Mouse (Mus musculus): Measurements from ENCODE around the gene Shisa9.

The Shisa9 gene

DNA sequence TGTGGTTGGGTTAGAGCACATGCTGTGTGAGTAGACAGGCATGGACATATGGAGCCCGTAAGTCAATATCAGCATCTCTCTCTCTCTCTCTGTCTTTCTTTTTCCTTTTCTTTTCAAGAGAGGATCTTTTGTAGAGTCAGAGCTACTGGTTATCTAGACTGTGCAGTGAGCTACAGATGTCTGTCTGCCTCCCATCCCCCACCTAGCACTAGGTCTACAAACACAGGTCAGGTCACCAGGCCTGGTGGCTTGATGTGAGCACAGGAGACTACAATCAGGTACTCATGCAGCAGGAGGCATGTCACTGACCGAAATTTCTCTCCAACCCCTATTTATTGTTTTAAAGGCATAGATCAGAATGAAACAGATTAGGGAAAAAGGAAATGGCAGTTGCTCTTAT, 219.1 kb downstream of the Shisa9 start:
- DNase-seq, result no peak

DNA sequence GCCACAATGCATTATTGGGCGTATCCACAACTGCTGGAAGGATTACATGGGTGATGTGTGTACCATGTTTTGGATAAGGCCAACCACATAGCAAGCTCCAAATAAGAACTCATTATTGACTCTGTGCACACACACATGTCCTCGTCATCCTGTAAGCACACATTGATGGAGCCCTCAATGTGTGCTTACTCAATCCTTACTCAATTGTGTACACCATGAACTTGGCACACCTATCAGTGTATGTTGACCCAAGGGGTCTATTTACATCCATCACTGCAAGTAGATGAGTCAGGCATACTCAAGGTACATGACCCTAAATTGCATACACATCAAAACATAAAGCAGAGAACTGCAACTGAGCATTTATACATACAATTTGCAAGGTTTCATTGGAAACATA, 220.5 kb downstream of the Shisa9 start:
- no peak for DNase-seq

DNA sequence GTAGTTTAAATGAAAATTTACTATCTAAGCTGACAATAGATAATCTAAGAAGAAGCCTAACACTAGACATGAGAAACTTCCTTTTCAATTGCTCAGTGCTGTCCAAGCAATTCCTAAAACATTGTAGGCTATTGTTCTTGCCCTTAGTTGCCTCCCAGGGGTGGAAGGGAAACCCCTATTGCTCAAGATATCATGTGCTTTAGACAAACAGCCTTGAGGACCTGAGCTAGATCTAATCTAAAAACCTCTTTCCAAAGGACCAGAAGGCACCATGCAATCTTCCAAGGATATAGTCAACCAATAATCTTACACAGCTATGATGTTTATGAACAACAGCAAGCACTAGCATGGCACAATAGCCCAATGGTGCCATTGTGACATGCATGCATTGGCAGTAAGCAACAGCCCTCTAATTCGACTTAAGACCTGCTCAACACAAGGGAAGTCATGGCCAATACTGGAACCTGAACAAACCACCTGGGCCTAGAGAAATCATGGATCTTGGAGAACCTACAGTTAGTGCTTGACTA, 222.6 kb downstream of the Shisa9 start:
- DNase-seq, result no peak

DNA sequence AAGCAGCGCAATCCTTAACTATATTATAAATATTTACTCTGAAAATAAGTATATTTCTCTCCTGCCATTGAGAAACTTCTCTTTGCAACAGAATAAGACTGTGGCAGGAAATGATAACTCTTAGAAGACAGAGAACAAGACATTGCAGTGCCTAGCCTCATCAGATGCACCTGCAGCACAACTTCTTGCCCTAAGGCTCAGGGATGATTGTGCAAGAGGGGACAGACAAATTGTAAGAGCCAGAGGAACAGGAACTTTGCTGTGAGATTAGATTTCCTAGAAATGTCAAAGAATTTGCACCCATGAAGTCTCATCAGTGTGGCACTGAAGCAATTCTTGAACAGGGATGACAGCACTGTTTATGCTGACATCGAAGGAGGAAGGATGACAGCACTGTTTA, 223.0 kb downstream of the Shisa9 start:
- DNase-seq, result no peak

DNA sequence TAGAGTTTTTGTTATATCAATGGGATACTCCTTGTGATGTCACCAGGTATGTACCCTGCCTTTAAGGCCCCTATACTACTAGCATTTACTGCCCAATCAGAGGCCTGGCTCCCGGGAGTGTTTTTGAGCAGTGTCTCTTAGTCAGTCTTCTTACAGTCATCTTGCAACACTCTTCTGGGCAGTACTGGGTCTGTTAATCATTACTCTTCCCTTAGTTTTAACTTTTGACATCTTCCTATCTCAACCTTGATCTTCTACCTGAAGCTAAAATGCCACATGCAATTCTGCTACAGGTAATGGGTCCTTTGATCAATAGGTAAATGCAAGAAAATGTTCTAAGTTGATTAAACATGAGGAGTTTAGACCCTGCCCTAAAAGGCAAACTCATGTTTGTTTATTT, 225.4 kb downstream of the Shisa9 start:
- DNase-seq, result no peak

DNA sequence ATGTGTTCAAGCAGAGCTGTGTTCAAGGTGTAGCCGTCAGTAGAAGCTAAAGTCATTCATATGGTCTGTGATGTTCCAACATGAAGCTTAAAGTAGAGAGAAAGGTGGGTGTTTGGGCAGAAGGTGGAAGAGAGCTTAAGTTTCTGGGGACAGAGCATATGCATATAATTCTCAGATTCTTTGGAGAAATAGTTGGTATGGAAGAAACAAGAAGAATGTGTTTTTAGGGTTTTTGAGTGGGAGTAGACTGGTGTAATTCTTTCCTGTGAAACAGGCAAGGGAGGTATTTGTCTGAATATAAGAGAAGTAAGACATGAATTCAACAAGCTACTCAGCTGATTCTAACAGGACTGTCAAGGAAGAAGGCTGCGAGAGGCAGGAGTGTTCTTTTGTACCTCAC, 225.9 kb downstream of the Shisa9 start:
- DNase-seq, result no peak

DNA sequence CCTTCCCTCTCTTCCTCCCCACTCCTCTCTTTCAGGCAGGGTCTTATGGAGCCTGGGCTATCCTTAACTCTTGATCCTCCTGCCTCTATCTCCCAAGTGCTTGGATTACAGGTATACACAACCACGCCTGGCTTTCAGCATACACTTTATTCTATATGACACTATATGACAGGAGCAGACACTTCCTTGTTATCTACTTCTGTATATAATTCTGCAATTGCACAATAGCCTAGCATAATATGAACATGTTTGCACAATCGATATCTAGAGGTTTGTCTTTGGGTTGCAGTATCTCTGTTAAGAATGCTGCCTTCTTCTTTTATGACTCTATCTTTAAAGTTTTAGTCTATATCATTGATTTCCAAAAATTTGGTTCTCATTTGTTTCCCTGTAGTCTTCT, 230.1 kb downstream of the Shisa9 start:
- no peak for DNase-seq

DNA sequence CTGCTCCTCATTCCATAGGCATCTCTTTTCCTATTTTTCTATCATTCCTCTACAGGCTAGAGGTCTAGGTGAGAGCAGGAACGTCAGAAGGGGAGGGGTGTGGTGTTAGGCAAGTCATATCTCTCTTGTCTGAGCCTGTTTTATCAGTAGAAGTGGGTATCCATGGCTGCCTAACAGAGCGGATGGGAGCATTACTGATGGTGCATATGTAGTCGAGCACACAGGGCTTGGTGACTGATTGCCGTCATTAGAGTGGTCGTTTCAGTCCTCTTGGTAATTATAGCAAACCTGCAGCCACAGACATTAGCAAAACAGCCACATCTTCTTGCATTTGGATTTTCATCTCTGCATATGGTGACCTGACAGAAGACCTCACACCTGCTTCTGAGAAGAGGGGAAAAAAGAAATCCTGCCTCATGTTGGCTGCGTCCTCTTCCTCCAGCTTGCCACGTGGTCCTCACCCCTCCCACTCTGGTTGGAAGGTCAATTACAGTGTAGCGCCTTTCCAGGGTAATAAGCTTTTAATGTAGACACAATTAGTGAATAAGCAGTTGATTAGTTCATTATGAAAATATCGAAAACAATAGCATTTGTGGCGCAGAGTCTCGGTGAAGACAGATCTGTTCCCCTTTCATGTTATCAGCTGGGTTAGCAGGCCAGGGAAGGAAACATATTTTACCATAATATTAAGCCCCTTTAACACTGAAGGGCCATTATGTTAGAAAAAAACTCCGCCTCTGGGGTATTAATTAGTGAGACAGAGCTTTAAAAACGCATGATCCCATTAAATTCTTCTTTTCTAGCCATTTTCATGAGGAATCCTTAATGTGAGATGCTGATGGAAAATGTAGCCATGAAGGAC, 233.6 kb downstream of the Shisa9 start:
- no peak for DNase-seq

DNA sequence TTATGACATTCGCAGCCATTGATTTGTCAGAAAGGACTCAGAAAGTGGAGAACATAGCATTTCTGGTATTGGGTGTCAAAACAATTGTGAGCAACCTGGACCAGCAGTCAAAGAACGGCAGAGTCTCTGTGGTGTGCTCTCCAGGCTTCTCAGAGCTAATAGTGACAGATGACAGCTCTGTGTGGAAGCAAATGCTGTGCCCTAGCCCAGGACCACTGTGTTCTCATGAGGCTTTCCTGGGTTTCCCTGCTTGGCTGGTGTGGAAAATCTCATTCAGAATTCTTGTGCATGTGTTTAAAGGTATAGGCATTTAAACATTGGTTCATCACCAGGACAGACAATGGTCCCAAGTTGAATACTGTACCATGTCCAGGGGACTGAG, 234.2 kb downstream of the Shisa9 start:
- DNase-seq, result no peak

DNA sequence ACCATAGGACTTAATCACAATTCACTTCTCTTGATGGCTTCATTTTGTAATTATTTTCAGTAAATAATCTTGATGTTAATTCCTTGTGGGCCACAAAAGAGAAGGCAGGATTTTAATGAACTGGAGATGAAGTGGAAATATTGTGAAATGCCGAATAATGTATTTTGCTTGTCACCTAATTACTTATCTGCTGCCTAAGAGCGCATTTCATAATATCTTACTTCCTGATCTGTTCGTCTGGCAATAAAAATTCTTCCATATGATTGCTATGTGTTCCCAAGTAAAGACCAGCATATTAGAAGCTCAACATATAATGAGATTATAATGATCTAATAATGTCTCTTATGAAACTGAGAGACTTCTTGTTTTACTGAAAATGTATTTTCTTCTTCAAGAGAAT, 235.9 kb downstream of the Shisa9 start:
- DNase-seq, result no peak

DNA sequence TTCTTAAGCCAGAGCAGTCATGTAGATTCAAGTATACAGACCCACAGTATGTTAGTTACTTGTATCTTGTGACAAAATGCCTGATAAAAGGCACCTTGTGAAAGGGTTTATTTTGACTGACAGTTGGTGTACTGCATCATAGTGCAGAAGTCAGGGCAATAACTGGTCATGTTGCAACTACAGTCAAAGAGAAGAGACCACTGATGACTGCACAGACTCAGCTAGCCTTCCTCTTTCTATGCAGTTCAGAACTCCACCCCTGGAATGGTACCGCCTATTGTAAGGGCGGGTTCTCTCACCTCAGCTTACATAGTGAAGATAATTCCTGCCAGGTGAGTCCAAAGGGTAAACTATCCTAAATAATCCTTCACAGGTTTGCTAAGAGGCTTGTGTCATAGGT, 239.6 kb downstream of the Shisa9 start:
- DNase-seq, result no peak

DNA sequence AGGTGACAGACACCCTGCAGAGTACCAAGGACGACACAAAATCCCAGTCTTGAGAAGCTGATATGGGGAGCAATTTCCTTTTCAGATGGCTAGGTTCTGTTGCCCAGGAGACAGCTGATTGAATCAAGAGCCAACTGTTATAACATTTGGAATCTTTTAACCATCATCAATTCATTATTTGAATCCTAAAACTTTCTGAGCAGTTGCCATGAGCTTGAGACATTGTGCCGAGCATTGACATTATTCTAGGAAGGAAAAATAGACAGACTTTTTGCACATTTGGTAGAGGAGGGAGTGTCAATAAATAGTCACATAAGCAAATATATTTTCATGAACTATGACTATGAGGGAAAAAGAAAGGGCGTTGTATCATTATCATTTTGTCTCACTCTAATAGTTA, 243.0 kb downstream of the Shisa9 start:
- no peak for DNase-seq

DNA sequence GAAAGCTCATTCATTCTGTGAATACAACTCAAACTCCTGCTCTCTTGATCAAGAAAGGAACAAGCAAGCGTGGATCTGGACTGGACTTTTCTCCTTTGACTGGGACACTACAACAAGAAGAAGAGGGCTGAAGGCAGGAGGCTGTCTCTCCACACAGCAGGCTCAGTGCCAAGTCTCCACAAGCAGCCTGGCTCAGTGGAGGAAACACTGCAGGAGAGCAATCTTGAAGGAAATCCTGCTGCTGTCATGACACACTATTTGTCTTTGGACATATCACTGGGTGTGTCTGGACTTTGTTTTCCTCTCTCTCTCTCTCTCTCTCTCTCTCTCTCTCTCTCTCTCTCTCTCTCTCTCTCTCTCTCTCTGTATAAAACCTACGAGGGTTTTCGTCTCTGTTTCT, 249.4 kb downstream of the Shisa9 start:
- no peak for DNase-seq

DNA sequence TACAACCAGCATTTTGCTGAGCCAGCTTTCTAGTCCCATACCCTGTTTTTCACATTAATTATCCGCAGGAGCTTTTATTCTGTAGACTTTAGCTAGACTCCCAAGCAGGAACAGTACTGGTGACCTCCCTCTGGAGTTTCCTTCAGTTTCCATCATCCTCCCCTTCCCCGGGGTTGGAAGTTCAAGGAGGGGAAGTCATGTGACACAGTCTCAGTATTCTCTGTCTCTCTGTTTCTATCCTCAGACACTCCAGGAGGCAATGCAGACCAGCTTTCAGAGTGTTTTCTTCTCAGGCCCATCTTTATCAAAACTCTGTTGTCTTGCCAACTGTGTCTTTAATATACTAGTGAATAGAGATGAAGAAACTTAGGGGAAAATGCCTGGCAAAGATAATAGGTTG, 250.4 kb downstream of the Shisa9 start:
- no peak for DNase-seq

DNA sequence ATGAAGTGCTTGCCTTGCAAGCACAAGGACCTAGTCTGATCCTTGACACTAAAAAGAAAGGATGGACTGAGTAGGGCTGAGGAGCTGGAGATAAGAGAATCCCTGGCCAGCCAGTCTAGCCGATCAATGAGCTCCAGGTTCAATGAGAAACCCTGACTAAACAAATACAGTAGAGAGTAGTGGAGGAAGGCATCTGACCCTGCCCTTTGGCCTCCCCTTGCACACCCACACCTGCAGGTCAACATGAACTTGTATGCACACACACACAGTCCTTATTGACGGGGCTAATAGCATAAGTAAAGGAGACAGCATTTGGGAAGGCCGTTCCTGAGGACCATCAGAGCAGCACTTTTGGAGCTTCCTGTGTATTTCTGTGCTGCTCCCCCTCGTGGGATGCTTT, 254.7 kb downstream of the Shisa9 start:
- no peak for DNase-seq

DNA sequence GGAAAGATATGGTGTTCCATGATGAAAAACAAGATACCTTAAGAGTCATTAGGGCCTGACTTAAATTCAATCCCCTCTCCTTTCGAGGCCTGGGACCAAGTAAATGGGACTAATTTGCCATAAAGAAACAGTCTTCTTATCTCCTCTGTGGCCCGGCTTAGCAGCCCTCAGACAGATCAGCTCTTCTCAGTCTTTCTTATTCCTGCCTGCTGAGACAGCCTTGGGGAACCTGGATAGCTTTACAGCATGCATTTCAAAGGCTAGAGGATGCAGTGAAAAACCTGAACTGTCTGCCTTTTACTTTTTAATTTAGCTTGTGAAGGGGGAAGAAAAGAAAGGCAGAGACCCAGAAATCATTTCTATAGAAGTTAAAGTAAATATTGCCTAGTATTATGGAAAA, 275.4 kb downstream of the Shisa9 start:
- DNase-seq, result no peak

DNA sequence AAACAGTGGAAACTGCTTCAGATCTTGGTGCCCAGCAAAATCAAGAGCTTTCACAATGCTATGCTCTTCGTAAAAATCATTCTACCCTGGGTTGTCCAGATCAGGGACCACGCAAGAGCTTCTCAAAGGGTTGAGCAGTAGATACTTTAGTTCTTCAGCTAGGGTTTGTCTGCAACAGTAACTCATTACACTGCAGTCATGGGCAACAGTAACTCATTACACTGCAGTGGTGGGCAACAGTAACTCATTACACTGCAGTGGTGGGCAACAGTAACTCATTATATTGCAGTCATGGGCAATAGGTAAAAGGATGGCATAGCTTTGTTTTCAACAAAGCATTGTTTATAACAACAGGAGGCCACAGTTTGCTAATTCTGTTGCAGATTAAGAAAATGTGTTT, 281.9 kb downstream of the Shisa9 start:
- DNase-seq, result no peak

DNA sequence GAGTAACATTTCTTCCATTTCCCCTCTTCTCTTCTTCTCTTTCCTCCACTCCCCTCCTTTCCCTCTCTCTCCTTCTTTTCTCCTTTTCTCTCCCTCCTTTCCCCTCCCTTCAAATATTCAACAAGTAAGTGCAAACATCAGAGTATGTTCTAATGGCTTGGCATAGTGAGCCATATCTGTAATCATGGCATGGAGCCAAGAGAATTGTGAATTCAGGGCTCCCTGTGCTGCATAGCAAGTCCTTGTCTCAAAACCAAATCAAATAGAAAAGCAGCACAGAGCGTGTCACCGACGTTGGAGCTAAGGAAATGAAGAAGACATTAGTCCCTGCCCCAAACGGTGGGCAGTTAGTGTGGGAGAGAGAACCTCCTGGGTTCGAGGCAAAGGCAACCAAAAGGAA, 316.6 kb downstream of the Shisa9 start:
- no peak for DNase-seq

DNA sequence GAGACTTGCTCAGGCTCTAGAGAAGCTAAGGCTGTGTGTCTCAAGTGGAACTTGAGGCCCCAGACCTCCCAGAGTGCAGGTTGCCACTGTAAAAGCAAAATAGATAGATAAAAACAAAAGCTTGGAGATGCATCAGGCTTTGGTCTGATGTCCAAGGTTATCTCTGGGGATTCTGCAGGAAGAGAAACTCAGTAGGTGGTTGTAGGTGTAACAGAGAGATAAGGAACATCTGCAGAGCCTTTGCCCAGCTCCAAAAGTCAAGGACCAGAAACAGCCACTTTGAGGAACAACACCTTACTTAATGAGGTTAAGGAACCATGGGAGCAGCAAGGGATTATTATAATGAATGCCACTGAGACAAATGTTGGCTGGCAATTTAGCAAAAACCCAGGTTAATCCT, 319.5 kb downstream of the Shisa9 start:
- DNase-seq, result no peak

DNA sequence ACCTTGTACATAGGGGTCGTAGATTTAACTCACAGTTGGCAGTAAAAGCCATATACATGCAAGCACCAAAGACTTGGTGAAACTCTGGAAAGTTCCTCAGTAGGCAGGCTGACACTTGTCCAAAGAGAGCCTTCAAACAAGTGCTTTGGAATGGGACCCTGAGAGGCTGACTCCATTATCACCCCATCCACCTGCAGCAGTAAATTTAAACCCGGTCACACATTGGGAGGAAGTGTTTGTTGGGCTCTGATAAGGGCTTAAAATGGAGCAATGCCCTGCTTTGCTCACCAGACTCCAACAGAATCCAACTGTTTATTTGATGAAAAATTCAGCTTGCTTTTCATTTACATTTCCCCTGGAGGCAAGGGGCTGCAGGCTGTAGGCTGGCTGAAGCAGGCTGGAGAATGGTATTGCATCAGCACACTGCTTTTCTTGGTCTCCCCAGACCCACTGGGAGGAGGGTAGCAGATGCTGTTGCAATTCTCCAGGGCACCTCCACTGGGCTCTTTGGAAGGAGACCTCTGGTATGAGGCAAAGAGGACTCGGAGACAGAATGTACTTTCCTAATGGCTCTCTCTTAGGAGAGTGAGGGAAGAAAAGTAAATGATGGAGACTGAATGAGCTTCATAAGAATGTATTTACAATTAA, 323.5 kb downstream of the Shisa9 start:
- no peak for DNase-seq

DNA sequence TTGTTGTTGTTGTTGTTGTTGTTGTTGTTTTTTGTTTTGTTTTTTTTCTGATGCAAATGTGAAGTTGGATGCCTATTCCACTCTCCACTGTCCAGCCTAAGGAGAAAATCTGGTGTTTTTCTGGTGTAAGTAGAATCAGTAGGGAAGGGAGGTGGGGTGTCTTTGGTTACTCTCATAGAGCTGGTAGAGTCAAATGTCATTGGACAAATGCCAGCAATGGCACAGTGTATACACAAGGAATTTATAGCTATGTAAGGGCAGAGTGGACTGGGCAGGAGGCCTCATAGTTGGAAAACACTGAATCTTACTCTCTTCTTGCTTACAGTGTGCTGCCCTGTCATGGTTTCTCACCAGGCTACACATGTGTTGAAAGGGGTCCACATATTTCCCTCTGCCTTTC, 325.9 kb downstream of the Shisa9 start:
- no peak for DNase-seq

DNA sequence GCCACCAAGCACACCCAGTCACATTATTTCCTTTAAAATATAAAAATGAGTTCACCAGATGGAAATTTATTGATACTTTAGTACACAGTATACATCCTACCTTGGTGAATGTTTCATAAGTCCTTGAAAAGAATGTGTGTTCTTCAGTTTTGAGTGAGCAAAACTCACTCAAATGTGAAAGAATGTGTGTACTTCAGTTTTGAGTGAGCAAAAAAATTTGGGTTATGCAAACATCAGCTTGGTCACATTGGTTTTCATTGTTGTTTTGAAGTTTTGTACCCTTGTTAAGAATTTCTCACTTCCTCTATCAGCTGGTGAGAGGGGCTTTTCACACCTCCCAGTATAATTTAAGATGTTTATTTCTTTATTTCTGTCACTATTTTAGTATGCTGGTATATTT, 331.7 kb downstream of the Shisa9 start:
- DNase-seq, result no peak
